Mouse (Mus musculus) kidney, adult 2 months (tissue): ENCODE results near the gene Gm20708.

Experiments
- CTCF ChIP-seq: fragments of 200-500 bp; conservative IDR thresholded peaks from 2 replicates; pipeline ENCODE4 v1.5.1; 2011; ENCODE audit warnings: low read depth, mild to moderate bottlenecking, control low read depth, low read length, moderate library complexity, mixed read lengths; ENCODE audit not compliant: insufficient read depth, insufficient read length
- POLR2A ChIP-seq: fragments of 200-500 bp; IDR thresholded peaks from one replicate; pipeline ENCODE4 v1.6.1; 2011; ENCODE audit warnings: low read depth, low read length, control low read depth

- TF ChIP-seq CTCF (peak; percentile 66), POLR2A (no peak)
Measured at GRCm38 (mm10) chr11:117832086-117832969, 22.9 kb downstream of the Gm20708 start.
